Mouse (Mus musculus) adrenal gland, postnatal 36 days (tissue): ENCODE measurements around the gene Spag9. TPM values are rescaled to one million over a fixed set of nuclear protein-coding genes. Genes with fewer than 3 reads are reported as not detected.

ENCODE experiments used
- total RNA-seq, 2 experiments: library from RNA; stranded (reverse); gene quantifications; 2 replicates each; pipeline ENCODE4 v1.2.3; 2021

Spag9 gene
- total RNA-seq, 2 experiments from 2014 or later: 108 to 117 TPM

Other genes with a start within 250 kb of the Spag9 start
- gene Utp18, start 110.3 kb upstream of the Spag9 start, total RNA-seq: 10 to 100 TPM; 24.3 to 25.5 TPM
- 10 to 100 TPM; 24.6 to 32.5 TPM for gene Mbtd1, start 110.2 kb upstream of the Spag9 start, total RNA-seq
- 100 to 1,000 TPM; 504 to 546 TPM for gene Nme2, start 39.8 kb upstream of the Spag9 start, total RNA-seq
- gene Gm20390, start 27.8 kb upstream of the Spag9 start, total RNA-seq: 10 to 100 TPM; 66.6 to 85.5 TPM
- gene Nme1, start 27.6 kb upstream of the Spag9 start, total RNA-seq: 10 to 100 TPM; 33.5 to 41.7 TPM
- gene Tob1, start 215.4 kb downstream of the Spag9 start, total RNA-seq: 100 to 1,000 TPM; 290 to 355 TPM
- 1 to 10 TPM in 1 of 2 experiments, under 1 TPM in 1; 0.46 to 1.3 TPM for gene Wfikkn2, start 249.9 kb downstream of the Spag9 start, total RNA-seq